In the genomic region with DNA sequence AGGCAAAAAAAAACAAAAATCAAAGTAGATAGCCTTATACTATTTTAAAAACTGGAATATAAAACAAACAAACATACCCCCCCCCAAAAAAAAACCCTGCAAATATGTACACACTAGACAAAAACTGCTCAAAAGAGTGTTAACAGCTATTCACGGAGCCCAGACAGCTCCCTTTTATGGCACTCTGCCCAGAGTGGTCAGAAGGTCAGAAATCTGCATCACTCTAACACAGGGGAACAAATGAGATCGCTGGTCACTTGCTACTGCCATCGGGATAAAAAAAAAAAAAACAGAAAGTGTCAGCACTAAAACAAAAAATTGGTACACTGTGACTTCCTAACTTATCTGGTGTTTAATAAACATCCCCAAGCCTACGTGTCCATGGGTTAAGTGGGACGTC, we compare ENCODE assay signal across 11 mouse cellular contexts.
DNase-seq lines count a peak whose midpoint lies in the region; ATAC-seq and TF ChIP-seq lines count a peak whose summit lies in the region.
"Had no signal": no experiment of that assay in that cellular context is flagged by ENCODE, and none has a peak within 500 bp of the region (broad histone marks: within the 10 kb centered on the region; RNA-seq: fewer than 3 reads in every experiment).

No protein-coding gene starts in this region.

- WGBS in kidney, adult 2 months, result 14% methylated on average over 5 of the region's 5 CpGs
- WGBS in kidney, embryonic 16.5 days, result 45% methylated on average over 5 of the region's 5 CpGs
- WGBS in stomach, postnatal 0 days, result 40% methylated on average over 5 of the region's 5 CpGs

- TF ChIP-seq EP300 in stomach, postnatal 0 days (optimal IDR thresholded peaks at IDR 0.05), result no peak

- no peak for TF ChIP-seq POLR2A in kidney, adult 2 months (IDR thresholded peaks at IDR 0.05; ENCODE audit: low read depth, low read length)

- peak; percentile 11 to 32 for DNase-seq in cerebellum, postnatal 10 days
- DNase-seq in cerebellum, adult 9-11 months, result no peak
- DNase-seq in kidney, adult 2 months, result peak; percentile 67
- DNase-seq in heart, postnatal 14 days, result peak; percentile 11 to 37
- peak; percentile 31 for DNase-seq in lung, postnatal 14 days
- DNase-seq in cerebellum, postnatal 4 days (ENCODE audit: low spot score in 2 of 2), result no peak
- no peak for DNase-seq in stomach, postnatal 0 days (ENCODE audit: low spot score)
- DNase-seq: layer of hippocampus, adult 9-11 months had no signal

- H3K4me3 ChIP-seq in kidney, adult 2 months (ENCODE audit: insufficient read depth, low read depth, low read length), result no peak overlapping the region
- H3K4me3 ChIP-seq in kidney, embryonic 16.5 days (ENCODE audit: low read length), result no peak overlapping the region
- no peak overlapping the region for H3K4me3 ChIP-seq in stomach, postnatal 0 days (ENCODE audit: low read depth, low read length)

- H3K4me1 ChIP-seq in kidney, adult 2 months (ENCODE audit: control insufficient read depth, insufficient read depth, low read length), result no peaks in the 10 kb centered on the region; the same call in 1 of the 2 replicates
- no peaks in the 10 kb centered on the region for H3K4me1 ChIP-seq in kidney, embryonic 16.5 days (ENCODE audit: insufficient read depth, low read length)
- H3K4me1 ChIP-seq in stomach, postnatal 0 days (replicated peaks; ENCODE audit: control insufficient read depth, insufficient read depth), result no peaks in the 10 kb centered on the region

- no peak overlapping the region for H3K27ac ChIP-seq in kidney, adult 2 months (ENCODE audit: insufficient read depth, low read depth, low read length)
- H3K27ac ChIP-seq in kidney, embryonic 16.5 days (ENCODE audit: low read length), result no peak overlapping the region
- no peak overlapping the region for H3K27ac ChIP-seq in stomach, postnatal 0 days (replicated peaks)
- H3K27ac ChIP-seq: liver, embryonic 14.5 days had no signal

- no peak for TF ChIP-seq CTCF in kidney, adult 2 months (conservative IDR thresholded peaks at IDR 0.05; ENCODE audit: insufficient read depth, insufficient read length, low read depth, low read length)
- no peak for TF ChIP-seq CTCF in stomach, postnatal 0 days (IDR thresholded peaks at IDR 0.05; ENCODE audit: low read depth)

- H3K27me3 ChIP-seq in kidney, adult 2 months (replicated peaks; ENCODE audit: control insufficient read depth, insufficient read depth, low read length), result no peaks in the 10 kb centered on the region
- peaks cover 3% of the 10 kb centered on the region; the same call in 1 of the 2 replicates for H3K27me3 ChIP-seq in kidney, embryonic 16.5 days (ENCODE audit: insufficient read depth, low read length)
- no peaks in the 10 kb centered on the region for H3K27me3 ChIP-seq in stomach, postnatal 0 days (ENCODE audit: control insufficient read depth, insufficient read depth, low read length)

- H3K36me3 ChIP-seq in kidney, adult 2 months (ENCODE audit: control insufficient read depth, insufficient read depth, low read length), result no peaks in the 10 kb centered on the region
- no peaks in the 10 kb centered on the region for H3K36me3 ChIP-seq in kidney, embryonic 16.5 days (ENCODE audit: insufficient read depth, low read length)
- no peaks in the 10 kb centered on the region for H3K36me3 ChIP-seq in stomach, postnatal 0 days (ENCODE audit: control insufficient read depth, insufficient read depth, low read length)

- H3K9me3 ChIP-seq in kidney, embryonic 16.5 days (ENCODE audit: low read length), result no peaks in the 10 kb centered on the region
- H3K9me3 ChIP-seq in stomach, postnatal 0 days (ENCODE audit: control insufficient read depth, low read length), result no peaks in the 10 kb centered on the region

- no peak overlapping the region for H3K9ac ChIP-seq in kidney, embryonic 16.5 days (replicated peaks; ENCODE audit: low read length)
- no peak overlapping the region for H3K9ac ChIP-seq in stomach, postnatal 0 days (ENCODE audit: low read length)
- H3K9ac ChIP-seq: liver, embryonic 14.5 days had no signal

- intact Hi-C loops in heart, postnatal 14 days (cut with DNase I), result no loop called here

- ATAC-seq in kidney, embryonic 16.5 days (ENCODE audit: low FRiP score, low TSS enrichment), result no peak
- ATAC-seq in stomach, postnatal 0 days (ENCODE audit: low FRiP score, low TSS enrichment), result no peak
- ATAC-seq: forebrain, embryonic 16.5 days had no signal

- H3K4me2 ChIP-seq in kidney, embryonic 16.5 days (replicated peaks; ENCODE audit: low read depth, low read length), result no peak overlapping the region
- H3K4me2 ChIP-seq in stomach, postnatal 0 days (replicated peaks; ENCODE audit: low read depth), result no peak overlapping the region

Comparison
In these comparisons a context has a peak if more than half of its experiments do, and no peak if none do; other contexts are left out.
1. DNase-seq: peak in cerebellum, postnatal 10 days (2 of 2), kidney, adult 2 months (single experiment), heart, postnatal 14 days (2 of 2) and lung, postnatal 14 days (single experiment); none in cerebellum, adult 9-11 months (single experiment), cerebellum, postnatal 4 days (0 of 2) and stomach, postnatal 0 days (single experiment).